Mouse (Mus musculus) CH12.LX (cell line): ENCODE measurements around the gene Skap1. TPM values are rescaled to one million over a fixed set of nuclear protein-coding genes. Genes with fewer than 3 reads are reported as not detected.

Experiments used
- DNase-seq: peaks from one replicate; pipeline ENCODE4 v3.0.0-alpha.2; 2013; ENCODE audit errors: extremely low read depth
- H3K27ac ChIP-seq: 2 replicates; pipeline ENCODE4 v1.5.1; 2012; ENCODE audit warnings: low read depth, mild to moderate bottlenecking, control low read depth, moderate library complexity; ENCODE audit not compliant: insufficient read depth
- H3K27me3 ChIP-seq: replicated peaks from 2 replicates; pipeline ENCODE3; 2012; ENCODE audit warnings: inconsistent platforms
- H3K36me3 ChIP-seq, 2 experiments: replicated peaks in 1 of 2; 2 replicates each; pipeline versions ENCODE3 to v1.6.1; 2012; ENCODE audit warnings: inconsistent platforms in 1 of 2, low read length in 1 of 2, mild to moderate bottlenecking in 1 of 2, mixed read lengths in 1 of 2, moderate library complexity in 1 of 2; ENCODE audit not compliant: control insufficient read depth in 1 of 2, insufficient read depth in 1 of 2
- H3K4me1 ChIP-seq, 2 experiments: 2 replicates each; pipeline ENCODE4 v1.6.1; 2012; ENCODE audit warnings: inconsistent platforms in 1 of 2, moderate library complexity in 1 of 2; ENCODE audit not compliant: insufficient read depth in 2 of 2, control insufficient read depth in 1 of 2
- H3K4me2 ChIP-seq: 2 replicates; pipeline ENCODE4 v1.6.1; 2012; ENCODE audit warnings: low read depth, mild to moderate bottlenecking, control low read depth; ENCODE audit not compliant: poor library complexity, insufficient read depth, severe bottlenecking
- H3K4me3 ChIP-seq, 3 experiments: fragments of 150-350 bp in 1 of 3; sonication (generic) in 1 of 3; replicated peaks in 1 of 3; 2 replicates each; pipeline versions ENCODE3 to v1.5.1; 2011 to 2012; ENCODE audit warnings: low read depth in 2 of 3, low read length in 2 of 3, mild to moderate bottlenecking in 2 of 3, moderate library complexity in 2 of 3, control low read depth in 1 of 3, improper control_type of control experiment in 1 of 3, inconsistent platforms in 1 of 3, mixed read lengths in 1 of 3; ENCODE audit not compliant: poor library complexity in 1 of 3
- H3K79me2 ChIP-seq: replicated peaks from 2 replicates; pipeline ENCODE4 v1.6.1; 2012; ENCODE audit warnings: mild to moderate bottlenecking, moderate library complexity; ENCODE audit not compliant: control insufficient read depth, poor library complexity, insufficient read depth, severe bottlenecking; ENCODE audit errors: extremely low read depth
- H3K9ac ChIP-seq: 2 replicates; pipeline ENCODE4 v1.6.1; 2012; ENCODE audit warnings: low read depth, mild to moderate bottlenecking, control low read depth, moderate library complexity; ENCODE audit not compliant: insufficient read depth
- H3K9me3 ChIP-seq: replicated peaks from 2 replicates; pipeline ENCODE3; 2012; ENCODE audit warnings: low read length, inconsistent platforms, mixed read lengths
- CTCF ChIP-seq, 2 experiments: IDR thresholded peaks in 1 of 2; conservative IDR thresholded peaks in 1 of 2; 2 replicates each; pipeline ENCODE4 v1.5.1; 2011 to 2012; ENCODE audit warnings: low read depth in 2 of 2, low read length in 2 of 2, improper control_type of control experiment in 1 of 2, inconsistent platforms in 1 of 2, mild to moderate bottlenecking in 1 of 2, moderate library complexity in 1 of 2
- GABPA ChIP-seq: IDR thresholded peaks from 2 replicates; pipeline ENCODE4 v1.6.1; 2012; ENCODE audit warnings: low read depth, low read length, improper control_type of control experiment, inconsistent platforms; ENCODE audit not compliant: insufficient replicate concordance
- IRF4 ChIP-seq: IDR thresholded peaks from 2 replicates; pipeline ENCODE4 v1.6.1; 2014; ENCODE audit warnings: low read depth, mild to moderate bottlenecking, inconsistent platforms, low read length, improper control_type of control experiment
- JUND ChIP-seq: conservative IDR thresholded peaks from 2 replicates; pipeline ENCODE4 v1.6.1; 2011; ENCODE audit warnings: low read depth, low read length, improper control_type of control experiment
- MAFK ChIP-seq: IDR thresholded peaks from 2 replicates; pipeline ENCODE4 v1.6.1; 2011; ENCODE audit warnings: low read length, improper control_type of control experiment; ENCODE audit not compliant: insufficient replicate concordance
- MAZ ChIP-seq: IDR thresholded peaks from 2 replicates; pipeline ENCODE4 v1.6.1; 2012; ENCODE audit warnings: low read depth, mild to moderate bottlenecking, inconsistent platforms, low read length, improper control_type of control experiment, moderate library complexity
- MYC ChIP-seq: IDR thresholded peaks from 2 replicates; pipeline ENCODE4 v1.6.1; 2011; ENCODE audit warnings: low read depth, mild to moderate bottlenecking, improper control_type of control experiment, low read length
- PAX5 ChIP-seq: IDR thresholded peaks from 2 replicates; pipeline ENCODE4 v1.6.1; 2012; ENCODE audit warnings: low read length, inconsistent platforms, mixed read lengths
- RAD21 ChIP-seq: IDR thresholded peaks from 2 replicates; pipeline ENCODE4 v1.6.1; 2011; ENCODE audit warnings: low read depth, mild to moderate bottlenecking, low read length, improper control_type of control experiment, moderate library complexity
- RCOR1 ChIP-seq: conservative IDR thresholded peaks from 2 replicates; pipeline ENCODE4 v1.6.1; 2012; ENCODE audit warnings: low read depth, mild to moderate bottlenecking, inconsistent platforms, low read length, improper control_type of control experiment
- SIN3A ChIP-seq: IDR thresholded peaks from 2 replicates; pipeline ENCODE4 v1.6.1; 2012; ENCODE audit warnings: low read length, improper control_type of control experiment, inconsistent platforms
- SMC3 ChIP-seq: IDR thresholded peaks from 2 replicates; pipeline ENCODE4 v1.6.1; 2011; ENCODE audit warnings: low read depth, low read length, improper control_type of control experiment
- UBTF ChIP-seq: IDR thresholded peaks from 2 replicates; pipeline ENCODE4 v1.6.1; 2012; ENCODE audit warnings: low read depth, mild to moderate bottlenecking, inconsistent platforms, low read length, improper control_type of control experiment, moderate library complexity
- USF1 ChIP-seq: IDR thresholded peaks from 2 replicates; pipeline ENCODE4 v1.6.1; 2014; ENCODE audit warnings: low read depth, mild to moderate bottlenecking, inconsistent platforms, low read length, improper control_type of control experiment
- USF2 ChIP-seq: conservative IDR thresholded peaks from 2 replicates; pipeline ENCODE4 v1.6.1; 2011; ENCODE audit warnings: low read depth, low read length, improper control_type of control experiment
- ZC3H11A ChIP-seq: IDR thresholded peaks from 2 replicates; pipeline ENCODE4 v1.6.1; 2012; ENCODE audit warnings: low read depth, mild to moderate bottlenecking, inconsistent platforms, low read length, improper control_type of control experiment
- ZKSCAN1 ChIP-seq: IDR thresholded peaks from 2 replicates; pipeline ENCODE4 v1.6.1; 2012; ENCODE audit warnings: low read depth, inconsistent platforms, low read length, improper control_type of control experiment, borderline replicate concordance
- ZMIZ1 ChIP-seq: IDR thresholded peaks from 2 replicates; pipeline ENCODE4 v1.6.1; 2012; ENCODE audit warnings: low read depth, mild to moderate bottlenecking, inconsistent platforms, low read length, improper control_type of control experiment
- ZNF384 ChIP-seq: IDR thresholded peaks from 2 replicates; pipeline ENCODE4 v1.6.1; 2012; ENCODE audit warnings: low read depth, low read length, improper control_type of control experiment, inconsistent platforms
- dilution Hi-C: fragments of 300-500 bp; cut with MboI; formaldehyde crosslinking; loops from 2 replicates; pipeline ENCODE4 v1.14.3; 2020; ENCODE audit warnings: low sequenced_read_pairs; ENCODE audit not compliant: extremely low pct_unique_long_range_greater_than_20kb, extremely low pct_ligation_motif_present
- in situ Hi-C: fragments of 300-500 bp; cut with MboI; formaldehyde crosslinking; loops from 3 replicates; pipeline ENCODE4 v1.14.3; 2019; ENCODE audit warnings: low sequenced_read_pairs, low pct_ligation_motif_present, low pct_unique_long_range_greater_than_20kb, mixed read lengths
- polyA plus RNA-seq: library from polyadenylated mRNA; unstranded; fragments of >175 nt; gene quantifications from 2 replicates; pipeline ENCODE4 v1.2.1, GENCODE M21; 2012; ENCODE audit warnings: low read depth; ENCODE audit not compliant: insufficient read length
- total RNA-seq, 2 experiments: library from RNA; depleted of rRNA; stranded (reverse); fragments of 300-350 nt in 1 of 2; fragments of >200 nt in 1 of 2; gene quantifications; 2 replicates each; pipeline ENCODE4 v1.2.3; 2012 to 2014

The Skap1 gene
- total and polyA plus RNA-seq, 3 experiments = not detected

DNA sequence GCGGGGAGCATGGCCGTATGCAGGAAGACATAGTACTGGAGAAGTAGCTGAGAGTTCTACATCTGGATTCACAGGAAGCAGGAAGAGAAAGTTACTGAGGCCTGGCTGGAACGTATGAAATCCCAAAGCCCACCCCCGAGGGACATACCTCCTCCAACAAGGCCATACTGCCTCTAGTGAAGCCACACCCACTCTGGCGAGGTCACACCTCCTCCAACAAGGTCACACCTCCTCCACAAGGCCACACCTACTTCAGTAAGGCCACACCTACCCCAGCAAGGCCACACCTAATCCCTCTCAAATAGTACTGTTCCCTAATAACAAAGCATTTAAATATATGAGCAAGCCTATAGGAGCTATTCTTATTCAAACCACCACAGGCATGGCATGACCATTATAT is 41.4 kb downstream of the Skap1 start:
- in situ Hi-C loops = no loop called here
- peak; percentile 13 for DNase-seq

DNA sequence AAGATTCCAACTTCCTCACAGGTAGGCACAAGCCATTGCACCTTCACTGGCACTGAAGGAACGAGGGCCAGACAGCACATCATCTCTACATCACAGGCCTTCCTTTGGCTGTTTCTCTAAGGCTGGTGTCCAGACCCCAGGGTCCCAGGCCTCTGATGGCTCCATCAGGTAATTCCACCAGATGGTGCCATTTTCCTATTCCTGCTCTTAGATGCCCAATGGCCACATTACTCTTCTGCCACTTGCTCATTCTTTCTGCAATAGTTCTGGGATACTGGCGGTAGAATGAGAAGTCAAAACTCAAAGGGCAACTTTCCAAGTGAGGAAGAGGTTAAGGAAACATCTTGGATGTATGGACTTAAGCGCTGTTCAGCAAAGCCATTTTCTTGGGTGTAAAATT is 50.8 kb downstream of the Skap1 start:
- in situ Hi-C loops (no loop called here), dilution Hi-C loops (no loop called here)
- no peaks in the 10 kb centered on the region; a peak in 1 of 4 replicates for H3K4me1 ChIP-seq

More for the DNA sequence above, 41.4 kb downstream of the Skap1 start:
- Histone ChIP-seq H3K4me3 (no peak overlapping the region), H3K9ac (no peak overlapping the region), H3K27me3 (peaks cover 64% of the 10 kb centered on the region), H3K36me3 (no peaks in the 10 kb centered on the region), H3K4me1 (peaks cover 0 to 4% of the 10 kb centered on the region in 2 experiments; a peak in 1 of 4 replicates), H3K4me2 (no peak overlapping the region), H3K27ac (no peak overlapping the region), H3K79me2 (no peaks in the 10 kb centered on the region), H3K9me3 (no peaks in the 10 kb centered on the region)
- dilution Hi-C loops = no loop called here
- TF ChIP-seq USF2 (no peak), IRF4 (no peak), RCOR1 (no peak), ZNF384 (no peak), SIN3A (no peak), UBTF (no peak), SMC3 (no peak), RAD21 (no peak), USF1 (no peak), ZC3H11A (no peak), MYC (no peak), ZKSCAN1 (no peak), ZMIZ1 (no peak), CTCF (conservative IDR thresholded peaks at IDR 0.05 in 1 of 2, IDR thresholded peaks at IDR 0.05 in 1 of 2; ENCODE audit: low read depth in 2 of 2, low read length in 2 of 2) (no peak), GABPA (no peak), JUND (no peak), MAFK (no peak)

More for the DNA sequence above, 50.8 kb downstream of the Skap1 start:
- H3K36me3 ChIP-seq = no peaks in the 10 kb centered on the region
- no peak overlapping the region for H3K4me2 ChIP-seq
- H3K27me3 ChIP-seq = peaks cover 71% of the 10 kb centered on the region
- no peak overlapping the region for H3K27ac ChIP-seq
- H3K9me3 ChIP-seq = no peaks in the 10 kb centered on the region
- no peak overlapping the region for H3K4me3 ChIP-seq
- TF ChIP-seq PAX5 (no peak), CTCF (conservative IDR thresholded peaks at IDR 0.05 in 1 of 2, IDR thresholded peaks at IDR 0.05 in 1 of 2; ENCODE audit: low read depth in 2 of 2, low read length in 2 of 2) (peak in 1 of 2 experiments; percentile 59; a peak in 2 of 4 replicates), SMC3 (peak; percentile 48), RAD21 (peak; percentile 50), UBTF (no peak), MAZ (no peak), IRF4 (no peak), JUND (no peak)
- no peak for DNase-seq
- H3K9ac ChIP-seq = no peak overlapping the region
- no peaks in the 10 kb centered on the region for H3K79me2 ChIP-seq
